ENCODE assay signal across 13 mouse cellular contexts in the genomic region with DNA sequence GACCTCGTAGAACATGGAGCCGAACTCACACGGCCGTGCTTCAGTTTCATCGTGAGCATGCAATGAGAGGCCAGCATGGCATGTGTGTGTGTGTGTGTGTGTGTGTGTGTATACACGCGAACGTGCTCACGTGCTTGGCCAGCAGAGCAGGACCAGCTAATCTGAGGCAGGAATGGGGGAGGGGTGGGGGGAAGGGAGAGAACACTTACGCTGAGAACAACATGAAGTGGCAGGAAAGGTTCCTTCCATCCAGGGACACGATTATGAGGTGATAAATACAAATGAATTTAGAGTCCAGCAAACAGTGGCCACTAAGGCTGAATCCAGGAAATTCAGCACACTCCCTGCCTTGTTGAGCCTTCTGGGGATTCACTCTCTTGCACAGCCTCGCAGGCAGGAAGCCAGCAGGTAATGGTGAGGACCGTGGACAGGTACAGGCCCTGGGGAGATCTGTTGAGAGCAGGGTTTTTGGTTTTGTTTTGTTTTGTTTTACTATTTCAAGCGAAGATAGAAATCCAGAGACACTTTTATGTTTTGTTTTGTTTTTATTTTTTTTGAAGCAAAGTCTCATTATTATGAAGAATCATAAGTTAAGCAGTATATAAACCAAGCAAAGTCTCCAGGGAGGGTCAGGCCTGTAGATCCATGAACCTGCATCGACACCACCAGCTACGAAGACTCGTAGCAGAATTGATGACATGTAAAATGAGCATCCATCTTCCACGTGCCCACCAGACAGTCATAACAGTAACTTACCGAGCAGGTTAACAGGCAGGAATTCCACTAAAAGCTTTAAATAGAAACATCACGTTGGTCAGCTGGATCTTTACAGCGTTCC.
A peak's percentile ranks its signal among the peaks of the same experiment; 100 is the strongest.
DNase-seq lines count a peak whose midpoint lies in the region; ATAC-seq and TF ChIP-seq lines count a peak whose summit lies in the region.
"Had no signal": no experiment of that assay in that cellular context is flagged by ENCODE, and none has a peak within 500 bp of the region (broad histone marks: within the 10 kb centered on the region; RNA-seq: fewer than 3 reads in every experiment).

No protein-coding gene starts in this region.

- H3K9ac ChIP-seq in kidney, embryonic 15.5 days, result no peak overlapping the region
- H3K9ac ChIP-seq in limb, embryonic 14.5 days (ENCODE audit: low read depth, low read length, severe bottlenecking), result no peak overlapping the region
- H3K9ac ChIP-seq in liver, embryonic 12.5 days, result no peak overlapping the region
- H3K9ac ChIP-seq: hindbrain, embryonic 15.5 days had no signal

- H3K4me1 ChIP-seq in kidney, embryonic 15.5 days, result peaks cover 57% of the 10 kb centered on the region
- peaks cover 15% of the 10 kb centered on the region for H3K4me1 ChIP-seq in limb, embryonic 14.5 days (ENCODE audit: control insufficient read depth, insufficient read depth, low read length)
- H3K4me1 ChIP-seq in liver, embryonic 12.5 days, result no peaks in the 10 kb centered on the region
- H3K4me1 ChIP-seq: hindbrain, embryonic 15.5 days; megakaryocyte, embryonic 14.5 days had no signal

- H3K4me3 ChIP-seq in kidney, embryonic 15.5 days (replicated peaks), result no peak overlapping the region
- no peak overlapping the region for H3K4me3 ChIP-seq in limb, embryonic 14.5 days (replicated peaks; ENCODE audit: low read length)
- no peak overlapping the region for H3K4me3 ChIP-seq in liver, embryonic 12.5 days
- H3K4me3 ChIP-seq: hindbrain, embryonic 15.5 days; left cerebral cortex, adult 2 months; megakaryocyte, embryonic 14.5 days had no signal

- TF ChIP-seq POLR2A in limb, embryonic 14.5 days (IDR thresholded peaks at IDR 0.05; ENCODE audit: borderline replicate concordance, extremely low read depth, insufficient read depth, insufficient read length), result no peak

- 0 out of 2 replicates have a peak, but pooled peaks have one; percentile 34 for ATAC-seq in kidney, embryonic 15.5 days (replicated peaks; ENCODE audit: low FRiP score)
- no peak for ATAC-seq in limb, embryonic 14.5 days (ENCODE audit: low FRiP score, low read depth)
- ATAC-seq in liver, embryonic 12.5 days, result no peak

- 34% methylated on average over 21 of the region's 21 CpGs for WGBS in kidney, embryonic 15.5 days
- 39% methylated on average over 21 of the region's 21 CpGs for WGBS in limb, embryonic 14.5 days
- 63% methylated on average over 21 of the region's 21 CpGs for WGBS in liver, embryonic 12.5 days (ENCODE audit: insufficient replicate concordance)

- no peaks in the 10 kb centered on the region for H3K27me3 ChIP-seq in kidney, embryonic 15.5 days
- no peaks in the 10 kb centered on the region for H3K27me3 ChIP-seq in limb, embryonic 14.5 days (ENCODE audit: control insufficient read depth, insufficient read depth, low read length)
- H3K27me3 ChIP-seq in liver, embryonic 12.5 days (replicated peaks), result no peaks in the 10 kb centered on the region
- H3K27me3 ChIP-seq: hindbrain, embryonic 15.5 days; megakaryocyte, embryonic 14.5 days had no signal

- H3K9me3 ChIP-seq in kidney, embryonic 15.5 days (replicated peaks), result no peaks in the 10 kb centered on the region
- H3K9me3 ChIP-seq in limb, embryonic 14.5 days (ENCODE audit: control insufficient read depth, low read length), result no peaks in the 10 kb centered on the region
- H3K9me3 ChIP-seq in liver, embryonic 12.5 days (replicated peaks), result no peaks in the 10 kb centered on the region
- H3K9me3 ChIP-seq: hindbrain, embryonic 15.5 days had no signal

- peak; percentile 22 for DNase-seq in cerebellum, postnatal 10 days
- no peak for DNase-seq in cerebellum, adult 8-10 months
- no peak for DNase-seq in kidney, adult 8-10 months
- no peak for DNase-seq in limb, embryonic 14.5 days (ENCODE audit: low spot score)
- peak; percentile 6 for DNase-seq in retina, postnatal 7 days (ENCODE audit: low read depth, low spot score)
- no peak for DNase-seq in left cerebral cortex, adult 8-10 months (ENCODE audit: low spot score in 2 of 2)
- DNase-seq: adrenal gland, postnatal 10 days; cerebellum, adult 18-20 months had no signal

- no peaks in the 10 kb centered on the region for H3K36me3 ChIP-seq in kidney, embryonic 15.5 days
- H3K36me3 ChIP-seq in limb, embryonic 14.5 days (ENCODE audit: control insufficient read depth, insufficient read depth, low read length), result no peaks in the 10 kb centered on the region
- H3K36me3 ChIP-seq in liver, embryonic 12.5 days, result no peaks in the 10 kb centered on the region
- H3K36me3 ChIP-seq: hindbrain, embryonic 15.5 days had no signal

- H3K27ac ChIP-seq in kidney, embryonic 15.5 days, result peak overlapping the region; percentile 71
- 0 out of 2 replicates have a peak overlapping the region, but pooled peaks have one; percentile 44 for H3K27ac ChIP-seq in limb, embryonic 14.5 days (replicated peaks; ENCODE audit: low read depth, low read length)
- no peak overlapping the region for H3K27ac ChIP-seq in liver, embryonic 12.5 days
- H3K27ac ChIP-seq: hindbrain, embryonic 15.5 days; left cerebral cortex, adult 2 months had no signal

- no peak overlapping the region for H3K4me2 ChIP-seq in kidney, embryonic 15.5 days
- no peak overlapping the region for H3K4me2 ChIP-seq in limb, embryonic 14.5 days (replicated peaks; ENCODE audit: low read depth, low read length, severe bottlenecking)
- H3K4me2 ChIP-seq in liver, embryonic 12.5 days, result no peak overlapping the region
- H3K4me2 ChIP-seq: hindbrain, embryonic 15.5 days had no signal

Comparison
In these comparisons a context has a peak if more than half of its experiments do, and no peak if none do; other contexts are left out.
1. DNase-seq: peak in cerebellum, postnatal 10 days (2 of 2) and retina, postnatal 7 days (single experiment); none in cerebellum, adult 8-10 months (single experiment), kidney, adult 8-10 months (0 of 2), limb, embryonic 14.5 days (single experiment) and left cerebral cortex, adult 8-10 months (0 of 2).